Mouse (Mus musculus): Measurements from ENCODE around the gene Rrp15.

- TF ChIP-seq CTCF (IDR thresholded peaks at IDR 0.05; ENCODE audit: low read depth, low read length) (no peak), POLR2A (IDR thresholded peaks at IDR 0.05; ENCODE audit: borderline replicate concordance, low read depth, low read length) (no peak)
These were observed 36.2 kb upstream of the Rrp15 start for GRCm38 (mm10) chr1:186785359-186785758.

All from bone marrow macrophage, adult 2 months (primary cell).